Mouse (Mus musculus): Measurements from ENCODE around the gene Ube2o.

DNA sequence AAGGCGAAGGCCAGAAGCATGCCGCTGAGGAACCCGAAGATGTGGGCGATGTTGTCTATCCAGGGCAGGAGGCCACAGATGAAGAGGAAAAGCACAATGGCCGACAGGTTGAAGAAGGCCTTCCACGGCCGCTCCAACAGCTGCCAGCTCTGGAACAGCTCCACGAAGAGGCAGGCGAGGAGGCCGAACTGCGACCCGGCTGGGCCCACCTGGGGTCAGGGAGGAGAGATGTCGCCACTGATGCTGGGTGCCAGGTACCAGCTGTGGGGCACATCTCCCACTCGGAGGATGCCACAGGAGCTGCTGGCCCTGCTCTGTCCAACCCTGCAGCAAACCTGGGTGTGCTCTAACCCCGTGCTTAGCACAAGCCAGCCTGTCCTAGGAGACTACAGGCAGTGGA, 18.0 kb upstream of the Ube2o start:
- TF ChIP-seq CTCF (IDR thresholded peaks at IDR 0.05; ENCODE audit: low read depth, low read length) (no peak), POLR2A (IDR thresholded peaks at IDR 0.05; ENCODE audit: insufficient read depth, low read length) (no peak)

Data from ES-Bruce4 (cell line).